Mouse (Mus musculus) liver, embryonic 12.5 days (tissue): Measurements from ENCODE around the gene Whamm. TPM values are rescaled to one million over a fixed set of nuclear protein-coding genes. Genes with fewer than 3 reads are reported as not detected.

Source experiments
- ATAC-seq: fragments of 200-750 bp; cut with Nextera tagmentation; 2 replicates; pipeline ENCODE4 v1.8.0; 2017; ENCODE audit warnings: moderate number of reproducible peaks, mild to moderate bottlenecking, moderate library complexity
- H3K27ac ChIP-seq: fragments of 300-500 bp; sonication (generic); 2 replicates; pipeline ENCODE4 v1.5.1; 2016; ENCODE audit warnings: mild to moderate bottlenecking
- H3K27me3 ChIP-seq: fragments of 300-500 bp; sonication (generic); replicated peaks from 2 replicates; pipeline ENCODE4 v1.6.1; 2016; ENCODE audit warnings: mild to moderate bottlenecking, moderate library complexity
- H3K36me3 ChIP-seq: fragments of 300-500 bp; sonication (generic); 2 replicates; pipeline ENCODE4 v1.6.1; 2016; ENCODE audit warnings: mild to moderate bottlenecking, moderate library complexity
- H3K4me1 ChIP-seq: fragments of 300-500 bp; sonication (generic); 2 replicates; pipeline ENCODE4 v1.6.1; 2016
- H3K4me2 ChIP-seq: fragments of 300-500 bp; sonication (generic); 2 replicates; pipeline ENCODE4 v1.6.1; 2016; ENCODE audit warnings: mild to moderate bottlenecking, moderate library complexity
- H3K4me3 ChIP-seq: fragments of 300-500 bp; sonication (generic); 2 replicates; pipeline ENCODE4 v1.5.1; 2016; ENCODE audit warnings: mild to moderate bottlenecking, moderate library complexity
- H3K9ac ChIP-seq: fragments of 300-500 bp; sonication (generic); 2 replicates; pipeline ENCODE4 v1.6.1; 2016; ENCODE audit warnings: mild to moderate bottlenecking, moderate library complexity
- H3K9me3 ChIP-seq: fragments of 300-500 bp; sonication (generic); replicated peaks from 2 replicates; pipeline ENCODE4 v1.6.1; 2016; ENCODE audit warnings: mild to moderate bottlenecking, moderate library complexity
- WGBS: fragments of 180-500 bp; shearing (Covaris S2); methylation state at CpG from one replicate; pipeline ENCODE4 v1.1.7; 2016; ENCODE audit not compliant: insufficient replicate concordance; 5-methylcytosine and 5-hydroxymethylcytosine counted together
- polyA plus RNA-seq: library from polyadenylated mRNA; unstranded; fragments of >200 nt; fragmentation: Nextera tagmentation; extraction: Ambion mirVana; gene quantifications from 2 replicates; pipeline ENCODE4 v1.2.1, GENCODE M21; 2016

The Whamm gene
- polyA plus RNA-seq, 1 experiment from 2014 or later: 8.2 TPM

- peak; percentile 55 for ATAC-seq
- H3K4me3 ChIP-seq: no peak overlapping the region
- no peaks in the 10 kb centered on the region for H3K36me3 ChIP-seq
- no peak overlapping the region for H3K9ac ChIP-seq
- peak overlapping the region; percentile 37 for H3K4me2 ChIP-seq
- H3K4me1 ChIP-seq: peaks cover 41% of the 10 kb centered on the region
- no peaks in the 10 kb centered on the region for H3K27me3 ChIP-seq
- WGBS: 39% methylated on average over 5 of the region's 5 CpGs
- H3K27ac ChIP-seq: peak overlapping the region; percentile 78
- no peaks in the 10 kb centered on the region for H3K9me3 ChIP-seq
Measured at GRCm38 (mm10) chr7:81604991-81605390, 33.9 kb downstream of the Whamm start.

- peak; percentile 92 for ATAC-seq
- Histone ChIP-seq H3K27ac (peak overlapping the region; percentile 78), H3K36me3 (no peaks in the 10 kb centered on the region), H3K9me3 (no peaks in the 10 kb centered on the region), H3K4me1 (peaks cover 46% of the 10 kb centered on the region), H3K4me2 (peak overlapping the region; percentile 37), H3K9ac (no peak overlapping the region), H3K4me3 (no peak overlapping the region), H3K27me3 (no peaks in the 10 kb centered on the region)
- WGBS: 7% methylated on average over 4 of the region's 4 CpGs
Measured at GRCm38 (mm10) chr7:81605489-81605888, 34.4 kb downstream of the Whamm start.

- Histone ChIP-seq H3K27me3 (no peaks in the 10 kb centered on the region), H3K27ac (peak overlapping the region; percentile 30)
- ATAC-seq: no peak
Measured at GRCm38 (mm10) chr7:81606452-81606851, 35.4 kb downstream of the Whamm start.

GRCm38 (mm10) chr7:81610125-81610524 is 39.1 kb downstream of the Whamm start:
- H3K4me3 ChIP-seq: no peak overlapping the region
- peak overlapping the region; percentile 37 for H3K4me2 ChIP-seq
- H3K27ac ChIP-seq: no peak overlapping the region
- no peaks in the 10 kb centered on the region for H3K9me3 ChIP-seq
- H3K36me3 ChIP-seq: 0 out of 2 replicates have a peak, but pooled peaks cover 4% of the 10 kb centered on the region
- H3K4me1 ChIP-seq: peaks cover 29% of the 10 kb centered on the region
- no peaks in the 10 kb centered on the region for H3K27me3 ChIP-seq
- WGBS: 37% methylated on average over 18 of the region's 18 CpGs
- no peak overlapping the region for H3K9ac ChIP-seq
- peak; percentile 74 for ATAC-seq

More at GRCm38 (mm10) chr7:81606452-81606851, 35.4 kb downstream of the Whamm start:
- Histone ChIP-seq H3K9me3 (no peaks in the 10 kb centered on the region), H3K4me3 (no peak overlapping the region), H3K36me3 (0 out of 2 replicates have a peak, but pooled peaks cover 4% of the 10 kb centered on the region), H3K4me1 (peaks cover 46% of the 10 kb centered on the region), H3K4me2 (no peak overlapping the region), H3K9ac (no peak overlapping the region)
- WGBS: 46% methylated on average over 5 of the region's 5 CpGs

DNA sequence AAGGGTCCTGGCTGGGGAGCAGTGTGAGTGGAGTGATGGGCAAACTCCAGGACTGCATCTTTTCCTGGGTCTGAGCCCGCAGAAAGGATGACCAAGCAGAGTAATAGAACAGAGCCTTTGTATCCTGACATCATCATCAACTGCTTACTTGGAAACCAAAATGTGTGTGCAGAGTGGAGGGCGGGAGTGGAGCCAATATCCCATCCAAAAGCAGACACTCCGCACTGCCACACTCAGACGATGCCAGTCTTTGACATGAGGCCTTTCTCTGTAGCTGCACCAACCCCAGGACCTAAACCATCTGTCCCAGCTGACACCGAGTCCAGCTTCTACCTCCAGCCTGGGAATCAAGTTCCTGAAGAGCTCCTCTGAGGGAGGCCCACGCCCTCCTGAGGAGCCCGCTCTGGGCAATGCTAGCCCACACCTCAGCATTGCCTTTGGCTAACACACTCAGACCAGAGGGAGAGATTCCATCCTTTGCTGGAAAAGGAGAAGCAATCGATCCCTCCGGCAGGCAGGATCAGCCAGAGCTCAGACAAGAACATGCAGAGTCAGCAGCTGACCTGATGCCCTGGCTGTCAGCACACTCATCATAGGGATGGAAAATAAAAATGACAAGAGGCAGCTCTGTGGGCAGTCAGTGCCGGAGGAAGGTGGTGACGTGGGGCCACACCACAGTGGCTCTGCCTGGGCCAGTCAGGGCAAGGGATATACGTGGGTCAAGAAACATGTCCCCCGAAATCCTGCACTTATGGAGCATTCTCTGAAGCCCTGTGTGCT is 42.0 kb downstream of the Whamm start:
- Histone ChIP-seq H3K27ac (no peak overlapping the region), H3K36me3 (0 out of 2 replicates have a peak, but pooled peaks cover 4% of the 10 kb centered on the region), H3K9ac (no peak overlapping the region), H3K4me2 (no peak overlapping the region), H3K27me3 (no peaks in the 10 kb centered on the region), H3K4me3 (no peak overlapping the region), H3K9me3 (no peaks in the 10 kb centered on the region), H3K4me1 (peaks cover 9% of the 10 kb centered on the region)
- 81% methylated on average over 13 of the region's 13 CpGs for WGBS
- ATAC-seq: no peak

DNA sequence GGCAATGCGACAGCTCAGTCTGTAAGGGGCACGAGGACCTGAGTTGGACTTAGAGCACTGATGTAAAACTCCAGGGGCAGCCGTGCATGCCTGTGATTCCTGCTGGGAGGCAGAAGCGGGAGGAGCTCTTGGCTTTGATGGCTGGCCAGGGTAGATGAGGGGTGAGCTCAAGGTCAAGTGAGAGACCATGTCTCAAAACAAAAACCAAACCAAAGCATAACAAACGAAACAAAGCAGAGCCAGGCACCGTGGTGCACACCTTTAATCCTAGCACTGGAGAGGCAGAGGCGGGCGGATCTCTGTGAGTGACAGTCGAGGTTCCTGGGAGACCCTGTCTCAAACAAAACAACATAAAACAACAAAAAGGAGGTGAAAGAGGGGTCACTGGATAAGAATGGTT is 44.0 kb downstream of the Whamm start:
- Histone ChIP-seq H3K4me2 (no peak overlapping the region), H3K36me3 (0 out of 2 replicates have a peak, but pooled peaks cover 4% of the 10 kb centered on the region), H3K4me3 (no peak overlapping the region), H3K4me1 (peaks cover 4% of the 10 kb centered on the region), H3K27ac (no peak overlapping the region), H3K9ac (no peak overlapping the region), H3K9me3 (no peaks in the 10 kb centered on the region), H3K27me3 (no peaks in the 10 kb centered on the region)
- no peak for ATAC-seq
- WGBS: 69% methylated on average over 9 of the region's 9 CpGs

- Histone ChIP-seq H3K4me3 (no peak overlapping the region), H3K9me3 (peaks cover 7% of the 10 kb centered on the region; the same call in 1 of the 2 replicates), H3K4me1 (no peaks in the 10 kb centered on the region), H3K27me3 (no peaks in the 10 kb centered on the region), H3K4me2 (no peak overlapping the region), H3K27ac (no peak overlapping the region), H3K36me3 (0 out of 2 replicates have a peak, but pooled peaks cover 4% of the 10 kb centered on the region), H3K9ac (no peak overlapping the region)
- ATAC-seq: no peak
- WGBS: 62% methylated on average over 4 of the region's 4 CpGs
Measured at GRCm38 (mm10) chr7:81622793-81623192, 51.7 kb downstream of the Whamm start.

GRCm38 (mm10) chr7:81623767-81624166 is 52.7 kb downstream of the Whamm start:
- H3K27me3 ChIP-seq: no peaks in the 10 kb centered on the region
- WGBS: 80% methylated on average over 6 of the region's 6 CpGs

GRCm38 (mm10) chr7:81626460-81626859 is 55.4 kb downstream of the Whamm start:
- WGBS: 74% methylated on average over 2 of the region's 2 CpGs
- Histone ChIP-seq H3K4me1 (no peaks in the 10 kb centered on the region), H3K4me2 (no peak overlapping the region), H3K9me3 (peaks cover 7% of the 10 kb centered on the region; the same call in 1 of the 2 replicates), H3K4me3 (no peak overlapping the region), H3K27me3 (no peaks in the 10 kb centered on the region), H3K27ac (no peak overlapping the region), H3K36me3 (0 out of 2 replicates have a peak, but pooled peaks cover 7% of the 10 kb centered on the region), H3K9ac (no peak overlapping the region)
- no peak for ATAC-seq

More at GRCm38 (mm10) chr7:81623767-81624166, 52.7 kb downstream of the Whamm start:
- no peak for ATAC-seq
- Histone ChIP-seq H3K27ac (no peak overlapping the region), H3K36me3 (0 out of 2 replicates have a peak, but pooled peaks cover 4% of the 10 kb centered on the region), H3K4me2 (no peak overlapping the region), H3K4me1 (no peaks in the 10 kb centered on the region), H3K9ac (no peak overlapping the region), H3K9me3 (peaks cover 7% of the 10 kb centered on the region; the same call in 1 of the 2 replicates), H3K4me3 (no peak overlapping the region)

- H3K36me3 ChIP-seq: 0 out of 2 replicates have a peak, but pooled peaks cover 5% of the 10 kb centered on the region
- H3K27ac ChIP-seq: no peak overlapping the region
- H3K4me2 ChIP-seq: no peak overlapping the region
- no peaks in the 10 kb centered on the region for H3K4me1 ChIP-seq
- H3K9me3 ChIP-seq: peaks cover 3% of the 10 kb centered on the region; the same call in 1 of the 2 replicates
- H3K4me3 ChIP-seq: no peak overlapping the region
- no peak for ATAC-seq
- no peaks in the 10 kb centered on the region for H3K27me3 ChIP-seq
- H3K9ac ChIP-seq: no peak overlapping the region
- WGBS: 76% methylated on average over 8 of the region's 8 CpGs
Measured at GRCm38 (mm10) chr7:81631261-81631660, 60.2 kb downstream of the Whamm start.

DNA sequence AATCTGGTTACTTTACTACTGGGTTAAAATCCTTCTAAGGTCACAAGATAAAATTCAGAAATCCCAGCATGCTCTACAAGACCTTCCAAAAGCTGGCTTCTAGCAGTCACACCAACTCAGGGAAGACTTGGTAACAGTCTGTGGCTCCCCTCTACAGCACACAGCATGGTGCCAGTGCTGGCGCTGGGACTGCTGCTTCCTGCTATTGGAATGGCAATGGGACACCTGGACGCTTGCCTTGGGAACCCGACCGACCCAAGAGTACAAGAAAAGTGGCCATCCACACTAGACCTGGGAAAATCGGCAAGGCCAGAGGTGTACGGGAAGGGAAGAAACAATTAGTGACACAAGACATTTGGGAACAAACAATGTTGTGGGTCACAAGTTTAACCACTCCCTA is 61.5 kb downstream of the Whamm start:
- no peak for ATAC-seq
- no peaks in the 10 kb centered on the region for H3K4me1 ChIP-seq
- no peak overlapping the region for H3K4me2 ChIP-seq
- H3K27me3 ChIP-seq: no peaks in the 10 kb centered on the region
- H3K4me3 ChIP-seq: no peak overlapping the region
- H3K36me3 ChIP-seq: 0 out of 2 replicates have a peak, but pooled peaks cover 3% of the 10 kb centered on the region
- no peaks in the 10 kb centered on the region for H3K9me3 ChIP-seq
- 71% methylated on average over 6 of the region's 6 CpGs for WGBS
- H3K27ac ChIP-seq: no peak overlapping the region
- H3K9ac ChIP-seq: no peak overlapping the region

GRCm38 (mm10) chr7:81641101-81641500 is 70.0 kb downstream of the Whamm start:
- no peak overlapping the region for H3K4me3 ChIP-seq
- no peaks in the 10 kb centered on the region for H3K4me1 ChIP-seq
- WGBS: 60% methylated on average over 6 of the region's 6 CpGs
- H3K27me3 ChIP-seq: no peaks in the 10 kb centered on the region
- H3K27ac ChIP-seq: no peak overlapping the region
- no peaks in the 10 kb centered on the region for H3K36me3 ChIP-seq
- no peak overlapping the region for H3K9ac ChIP-seq
- H3K9me3 ChIP-seq: no peaks in the 10 kb centered on the region
- H3K4me2 ChIP-seq: no peak overlapping the region
- no peak for ATAC-seq
